Mouse (Mus musculus): Measurements from ENCODE around the gene Spata2. TPM values are rescaled to one million over a fixed set of nuclear protein-coding genes. Genes with fewer than 3 reads are reported as not detected.

Spata2 gene
- polyA plus RNA-seq, 1 experiment, result 60.6 TPM

- Histone ChIP-seq H3K4me3 (ENCODE audit: control insufficient read depth, insufficient read depth, low read length) (no peak overlapping the region), H3K27ac (ENCODE audit: control insufficient read depth, insufficient read depth, low read length) (no peak overlapping the region), H3K4me1 (replicated peaks; ENCODE audit: control insufficient read depth, insufficient read depth, low read length) (peaks cover 12% of the 10 kb centered on the region), H3K36me3 (ENCODE audit: control insufficient read depth, insufficient read depth, low read length) (no peaks in the 10 kb centered on the region), H3K27me3 (ENCODE audit: control insufficient read depth, insufficient read depth, low read length) (no peaks in the 10 kb centered on the region)
- no peak for DNase-seq
- TF ChIP-seq POLR2A (IDR thresholded peaks at IDR 0.05; ENCODE audit: control insufficient read depth, extremely low read depth, insufficient read depth, low read length, poor library complexity) (no peak), CTCF (IDR thresholded peaks at IDR 0.05; ENCODE audit: borderline replicate concordance, control insufficient read depth, extremely low read depth, insufficient read depth, low read length, poor library complexity) (no peak)
- 53% methylated on average over 7 of the region's 7 CpGs for WGBS
These were observed 3.8 kb upstream of the Spata2 start for GRCm38 (mm10) chr2:167496437-167496836.

GRCm38 (mm10) chr2:167491757-167492708, 654 bp downstream of the Spata2 start, which contains the start of gene Rnf114:
TSS of gene Rnf114 (plus strand) at chr2:167492645.
- DNase-seq, result peak; percentile 52
- no peaks in the 10 kb centered on the region for H3K36me3 ChIP-seq (ENCODE audit: control insufficient read depth, insufficient read depth, low read length)
- peaks cover 20% of the 10 kb centered on the region for H3K4me1 ChIP-seq (replicated peaks; ENCODE audit: control insufficient read depth, insufficient read depth, low read length)
- H3K27ac ChIP-seq (ENCODE audit: control insufficient read depth, insufficient read depth, low read length), result peak within 1 kb of the TSS; percentile 35
- 5% methylated on average over 50 of the region's 52 CpGs for WGBS
- no peaks in the 10 kb centered on the region for H3K27me3 ChIP-seq (ENCODE audit: control insufficient read depth, insufficient read depth, low read length)
- peak within 1 kb of the TSS; percentile 62 for H3K4me3 ChIP-seq (ENCODE audit: control insufficient read depth, insufficient read depth, low read length)
- TF ChIP-seq CTCF (IDR thresholded peaks at IDR 0.05; ENCODE audit: borderline replicate concordance, control insufficient read depth, extremely low read depth, insufficient read depth, low read length, poor library complexity) (no peak), POLR2A (IDR thresholded peaks at IDR 0.05; ENCODE audit: control insufficient read depth, extremely low read depth, insufficient read depth, low read length, poor library complexity) (no peak)

DNA sequence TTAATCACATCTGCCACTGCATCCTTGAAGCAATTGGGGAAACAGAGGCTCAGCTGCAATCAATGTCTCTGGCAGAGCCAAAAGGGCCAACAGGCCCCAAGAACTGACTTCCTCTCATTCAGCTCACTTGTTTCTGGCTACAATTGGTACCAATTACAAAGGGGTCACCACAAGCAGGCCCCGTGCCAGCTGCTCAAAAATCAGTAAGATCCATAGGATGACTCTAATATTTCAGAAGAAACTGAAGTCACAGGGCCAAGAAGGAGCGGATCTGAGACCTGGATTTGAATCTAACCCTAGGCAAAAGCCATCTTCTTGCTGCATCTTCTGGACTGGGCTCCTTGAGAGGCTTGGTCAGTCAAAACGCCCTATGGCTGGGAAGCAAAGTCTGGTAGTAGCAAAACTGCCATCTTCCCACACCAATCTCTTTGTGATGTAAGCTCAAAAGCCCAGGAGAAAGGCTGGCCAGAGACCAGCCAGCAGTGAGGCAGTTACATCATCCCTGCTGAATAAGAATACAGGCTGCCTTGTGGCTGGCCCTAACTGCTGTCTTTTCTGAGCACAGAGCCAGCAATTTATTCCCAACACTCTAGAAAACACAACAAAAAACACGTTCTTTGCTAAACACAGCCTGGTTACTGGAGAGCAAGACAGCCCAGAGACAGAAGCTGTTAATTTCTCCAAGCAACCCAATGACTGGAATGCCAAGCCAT, 1.7 kb downstream of the Spata2 start:
- no peak overlapping the region for H3K4me3 ChIP-seq (ENCODE audit: control insufficient read depth, insufficient read depth, low read length)
- H3K36me3 ChIP-seq (ENCODE audit: control insufficient read depth, insufficient read depth, low read length), result no peaks in the 10 kb centered on the region
- H3K27ac ChIP-seq (ENCODE audit: control insufficient read depth, insufficient read depth, low read length), result no peak overlapping the region
- H3K27me3 ChIP-seq (ENCODE audit: control insufficient read depth, insufficient read depth, low read length), result no peaks in the 10 kb centered on the region
- DNase-seq, result no peak
- peaks cover 24% of the 10 kb centered on the region for H3K4me1 ChIP-seq (replicated peaks; ENCODE audit: control insufficient read depth, insufficient read depth, low read length)
- TF ChIP-seq POLR2A (IDR thresholded peaks at IDR 0.05; ENCODE audit: control insufficient read depth, extremely low read depth, insufficient read depth, low read length, poor library complexity) (no peak), CTCF (IDR thresholded peaks at IDR 0.05; ENCODE audit: borderline replicate concordance, control insufficient read depth, extremely low read depth, insufficient read depth, low read length, poor library complexity) (no peak)
- 90% methylated on average over 4 of the region's 4 CpGs for WGBS

- H3K27ac ChIP-seq (ENCODE audit: control insufficient read depth, insufficient read depth, low read length), result no peak overlapping the region
- DNase-seq, result no peak
- H3K36me3 ChIP-seq (ENCODE audit: control insufficient read depth, insufficient read depth, low read length), result peaks cover 17% of the 10 kb centered on the region
- H3K27me3 ChIP-seq (ENCODE audit: control insufficient read depth, insufficient read depth, low read length), result no peaks in the 10 kb centered on the region
- 93% methylated on average over 6 of the region's 6 CpGs for WGBS
- H3K4me3 ChIP-seq (ENCODE audit: control insufficient read depth, insufficient read depth, low read length), result no peak overlapping the region
- peaks cover 21% of the 10 kb centered on the region for H3K4me1 ChIP-seq (replicated peaks; ENCODE audit: control insufficient read depth, insufficient read depth, low read length)
- TF ChIP-seq CTCF (IDR thresholded peaks at IDR 0.05; ENCODE audit: borderline replicate concordance, control insufficient read depth, extremely low read depth, insufficient read depth, low read length, poor library complexity) (no peak), POLR2A (IDR thresholded peaks at IDR 0.05; ENCODE audit: control insufficient read depth, extremely low read depth, insufficient read depth, low read length, poor library complexity) (no peak)
These were observed 4.7 kb downstream of the Spata2 start for GRCm38 (mm10) chr2:167487994-167488393.

DNA sequence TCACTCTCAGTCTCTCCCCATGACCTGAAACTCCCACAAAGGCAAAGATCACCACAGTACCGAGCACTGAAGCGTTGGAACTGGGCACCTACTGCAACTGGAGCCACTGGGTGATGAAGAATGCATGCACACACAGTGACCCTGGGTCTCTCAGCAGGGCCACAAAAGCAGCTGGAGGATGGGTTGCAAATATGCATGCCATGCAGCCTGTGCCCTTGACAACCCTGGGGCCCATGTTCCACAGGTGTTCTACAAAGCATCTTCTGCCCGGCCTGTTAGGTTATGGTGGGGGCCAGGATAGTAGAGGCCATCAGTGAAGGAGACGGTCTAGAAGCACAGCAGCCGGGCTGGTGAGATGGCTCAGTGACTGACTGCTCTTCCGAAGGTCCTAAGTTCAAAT, 5.1 kb downstream of the Spata2 start:
- no peak overlapping the region for H3K27ac ChIP-seq (ENCODE audit: control insufficient read depth, insufficient read depth, low read length)
- H3K4me1 ChIP-seq (replicated peaks; ENCODE audit: control insufficient read depth, insufficient read depth, low read length), result peaks cover 21% of the 10 kb centered on the region
- TF ChIP-seq POLR2A (IDR thresholded peaks at IDR 0.05; ENCODE audit: control insufficient read depth, extremely low read depth, insufficient read depth, low read length, poor library complexity), result no peak
- TF ChIP-seq CTCF (IDR thresholded peaks at IDR 0.05; ENCODE audit: borderline replicate concordance, control insufficient read depth, extremely low read depth, insufficient read depth, low read length, poor library complexity), result no peak
- peaks cover 21% of the 10 kb centered on the region for H3K36me3 ChIP-seq (ENCODE audit: control insufficient read depth, insufficient read depth, low read length)
- 98% methylated on average over 6 of the region's 6 CpGs for WGBS
- H3K4me3 ChIP-seq (ENCODE audit: control insufficient read depth, insufficient read depth, low read length), result no peak overlapping the region
- DNase-seq, result no peak
- no peaks in the 10 kb centered on the region for H3K27me3 ChIP-seq (ENCODE audit: control insufficient read depth, insufficient read depth, low read length)

DNA sequence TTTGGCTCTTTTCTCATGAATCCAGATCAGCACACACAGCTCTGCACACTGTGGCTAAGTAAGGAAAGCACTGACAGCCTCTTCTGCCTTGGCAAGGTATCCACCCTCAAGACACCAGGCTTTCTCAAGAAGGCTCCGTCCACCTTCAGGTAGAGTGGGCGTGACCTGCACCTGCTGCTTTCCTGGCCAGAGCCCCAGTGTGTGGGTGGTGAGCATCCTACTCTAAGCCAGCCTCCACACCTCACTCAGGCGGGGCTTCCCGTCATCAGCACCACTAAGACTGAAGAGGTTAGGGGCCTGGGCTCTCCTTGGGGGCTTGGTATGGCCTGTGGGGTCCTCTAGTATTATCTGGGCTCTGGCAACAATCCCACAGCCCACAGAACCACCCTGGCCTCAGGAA, 6.1 kb downstream of the Spata2 start:
- DNase-seq, result no peak
- no peak overlapping the region for H3K4me3 ChIP-seq (ENCODE audit: control insufficient read depth, insufficient read depth, low read length)
- no peaks in the 10 kb centered on the region for H3K27me3 ChIP-seq (ENCODE audit: control insufficient read depth, insufficient read depth, low read length)
- TF ChIP-seq POLR2A (IDR thresholded peaks at IDR 0.05; ENCODE audit: control insufficient read depth, extremely low read depth, insufficient read depth, low read length, poor library complexity) (no peak), CTCF (IDR thresholded peaks at IDR 0.05; ENCODE audit: borderline replicate concordance, control insufficient read depth, extremely low read depth, insufficient read depth, low read length, poor library complexity) (no peak)
- WGBS, result 94% methylated on average over 4 of the region's 4 CpGs
- H3K36me3 ChIP-seq (ENCODE audit: control insufficient read depth, insufficient read depth, low read length), result peaks cover 21% of the 10 kb centered on the region
- H3K27ac ChIP-seq (ENCODE audit: control insufficient read depth, insufficient read depth, low read length), result no peak overlapping the region
- H3K4me1 ChIP-seq (replicated peaks; ENCODE audit: control insufficient read depth, insufficient read depth, low read length), result peaks cover 14% of the 10 kb centered on the region

All from thymus, adult 2 months (tissue).